Mouse (Mus musculus): ENCODE results near the gene Celf2. TPM values are rescaled to one million over a fixed set of nuclear protein-coding genes. Genes with fewer than 3 reads are reported as not detected.

Gene Celf2
- polyA plus RNA-seq, 1 experiment from 2014 or later = 68.8 TPM

- no peaks in the 10 kb centered on the region for H3K27me3 ChIP-seq (replicated peaks; ENCODE audit: control insufficient read depth, insufficient read depth, low read length)
- H3K9me3 ChIP-seq (ENCODE audit: control insufficient read depth, low read length) = no peaks in the 10 kb centered on the region
- H3K27ac ChIP-seq (replicated peaks; ENCODE audit: low read depth, low read length) = no peak overlapping the region
- H3K4me1 ChIP-seq (ENCODE audit: control insufficient read depth, insufficient read depth, low read length) = no peaks in the 10 kb centered on the region
- DNase-seq (ENCODE audit: low spot score) = no peak
- no peak overlapping the region for H3K9ac ChIP-seq (ENCODE audit: low read depth, low read length)
- no peak overlapping the region for H3K4me3 ChIP-seq (ENCODE audit: low read depth, low read length)
- no peak for ATAC-seq (ENCODE audit: low read depth)
- 91% methylated on average over 7 of the region's 7 CpGs for WGBS
- no peaks in the 10 kb centered on the region for H3K36me3 ChIP-seq (ENCODE audit: control insufficient read depth, insufficient read depth, low read length)
- no peak overlapping the region for H3K4me2 ChIP-seq (ENCODE audit: low read depth, low read length)
Observed at GRCm38 (mm10) chr2:6553656-6554055, 955.7 kb downstream of the Celf2 start.

- H3K9me3 ChIP-seq (ENCODE audit: control insufficient read depth, low read length) = no peaks in the 10 kb centered on the region
- no peak overlapping the region for H3K9ac ChIP-seq (ENCODE audit: low read depth, low read length)
- DNase-seq (ENCODE audit: low spot score) (no peak), ATAC-seq (ENCODE audit: low read depth) (no peak)
- H3K36me3 ChIP-seq (ENCODE audit: control insufficient read depth, insufficient read depth, low read length) = no peaks in the 10 kb centered on the region; the same call in 1 of the 2 replicates
- H3K4me2 ChIP-seq (ENCODE audit: low read depth, low read length) = no peak overlapping the region
- 87% methylated on average over 7 of the region's 7 CpGs for WGBS
- H3K27me3 ChIP-seq (replicated peaks; ENCODE audit: control insufficient read depth, insufficient read depth, low read length) = no peaks in the 10 kb centered on the region
- no peak overlapping the region for H3K4me3 ChIP-seq (ENCODE audit: low read depth, low read length)
- H3K27ac ChIP-seq (replicated peaks; ENCODE audit: low read depth, low read length) = no peak overlapping the region
- no peaks in the 10 kb centered on the region for H3K4me1 ChIP-seq (ENCODE audit: control insufficient read depth, insufficient read depth, low read length)
Observed at GRCm38 (mm10) chr2:6549251-6549650, 960.1 kb downstream of the Celf2 start.

- 58% methylated on average over 9 of the region's 9 CpGs for WGBS
- DNase-seq (ENCODE audit: low spot score) (peak; percentile 50), ATAC-seq (ENCODE audit: low read depth) (peak; percentile 87)
- Histone ChIP-seq H3K27ac (replicated peaks; ENCODE audit: low read depth, low read length) (0 out of 2 replicates have a peak overlapping the region, but pooled peaks have one; percentile 33), H3K4me1 (ENCODE audit: control insufficient read depth, insufficient read depth, low read length) (no peaks in the 10 kb centered on the region), H3K27me3 (replicated peaks; ENCODE audit: control insufficient read depth, insufficient read depth, low read length) (no peaks in the 10 kb centered on the region), H3K4me3 (ENCODE audit: low read depth, low read length) (no peak overlapping the region), H3K9me3 (ENCODE audit: control insufficient read depth, low read length) (no peaks in the 10 kb centered on the region), H3K9ac (ENCODE audit: low read depth, low read length) (no peak overlapping the region), H3K4me2 (ENCODE audit: low read depth, low read length) (no peak overlapping the region), H3K36me3 (ENCODE audit: control insufficient read depth, insufficient read depth, low read length) (no peaks in the 10 kb centered on the region; the same call in 1 of the 2 replicates)
Observed at GRCm38 (mm10) chr2:6547139-6547664, 962.2 kb downstream of the Celf2 start.

GRCm38 (mm10) chr2:6546462-6547138, 962.8 kb downstream of the Celf2 start:
- Histone ChIP-seq H3K9ac (ENCODE audit: low read depth, low read length) (no peak overlapping the region), H3K4me3 (ENCODE audit: low read depth, low read length) (no peak overlapping the region), H3K27ac (replicated peaks; ENCODE audit: low read depth, low read length) (0 out of 2 replicates have a peak overlapping the region, but pooled peaks have one; percentile 33), H3K27me3 (replicated peaks; ENCODE audit: control insufficient read depth, insufficient read depth, low read length) (no peaks in the 10 kb centered on the region), H3K9me3 (ENCODE audit: control insufficient read depth, low read length) (no peaks in the 10 kb centered on the region), H3K4me1 (ENCODE audit: control insufficient read depth, insufficient read depth, low read length) (no peaks in the 10 kb centered on the region), H3K4me2 (ENCODE audit: low read depth, low read length) (no peak overlapping the region), H3K36me3 (ENCODE audit: control insufficient read depth, insufficient read depth, low read length) (no peaks in the 10 kb centered on the region; the same call in 1 of the 2 replicates)
- DNase-seq (ENCODE audit: low spot score) = no peak
- WGBS = 66% methylated on average over 14 of the region's 14 CpGs
- no peak for ATAC-seq (ENCODE audit: low read depth)

GRCm38 (mm10) chr2:6545127-6545931, 964.0 kb downstream of the Celf2 start:
- H3K4me3 ChIP-seq (ENCODE audit: low read depth, low read length) = no peak overlapping the region
- no peak overlapping the region for H3K9ac ChIP-seq (ENCODE audit: low read depth, low read length)
- H3K9me3 ChIP-seq (ENCODE audit: control insufficient read depth, low read length) = no peaks in the 10 kb centered on the region
- no peaks in the 10 kb centered on the region for H3K4me1 ChIP-seq (ENCODE audit: control insufficient read depth, insufficient read depth, low read length)
- no peaks in the 10 kb centered on the region for H3K27me3 ChIP-seq (replicated peaks; ENCODE audit: control insufficient read depth, insufficient read depth, low read length)
- 71% methylated on average over 10 of the region's 10 CpGs for WGBS
- DNase-seq (ENCODE audit: low spot score) (peak; percentile 25), ATAC-seq (ENCODE audit: low read depth) (no peak)
- no peak overlapping the region for H3K4me2 ChIP-seq (ENCODE audit: low read depth, low read length)
- H3K36me3 ChIP-seq (ENCODE audit: control insufficient read depth, insufficient read depth, low read length) = no peaks in the 10 kb centered on the region; the same call in 1 of the 2 replicates
- no peak overlapping the region for H3K27ac ChIP-seq (replicated peaks; ENCODE audit: low read depth, low read length)

- no peak for DNase-seq (ENCODE audit: low spot score)
- Histone ChIP-seq H3K9me3 (ENCODE audit: control insufficient read depth, low read length) (no peaks in the 10 kb centered on the region), H3K27me3 (replicated peaks; ENCODE audit: control insufficient read depth, insufficient read depth, low read length) (no peaks in the 10 kb centered on the region), H3K4me2 (ENCODE audit: low read depth, low read length) (no peak overlapping the region), H3K9ac (ENCODE audit: low read depth, low read length) (no peak overlapping the region), H3K4me3 (ENCODE audit: low read depth, low read length) (no peak overlapping the region), H3K27ac (replicated peaks; ENCODE audit: low read depth, low read length) (no peak overlapping the region), H3K36me3 (ENCODE audit: control insufficient read depth, insufficient read depth, low read length) (no peaks in the 10 kb centered on the region; the same call in 1 of the 2 replicates), H3K4me1 (ENCODE audit: control insufficient read depth, insufficient read depth, low read length) (peaks cover 3% of the 10 kb centered on the region; the same call in 1 of the 2 replicates)
- 84% methylated on average over 5 of the region's 5 CpGs for WGBS
- ATAC-seq (ENCODE audit: low read depth) = no peak
Observed at GRCm38 (mm10) chr2:6543650-6544049, 965.7 kb downstream of the Celf2 start.

- Histone ChIP-seq H3K4me2 (ENCODE audit: low read depth, low read length) (no peak overlapping the region), H3K27ac (replicated peaks; ENCODE audit: low read depth, low read length) (no peak overlapping the region), H3K4me1 (ENCODE audit: control insufficient read depth, insufficient read depth, low read length) (peaks cover 3% of the 10 kb centered on the region; the same call in 1 of the 2 replicates), H3K9me3 (ENCODE audit: control insufficient read depth, low read length) (no peaks in the 10 kb centered on the region), H3K9ac (ENCODE audit: low read depth, low read length) (no peak overlapping the region), H3K27me3 (replicated peaks; ENCODE audit: control insufficient read depth, insufficient read depth, low read length) (no peaks in the 10 kb centered on the region), H3K36me3 (ENCODE audit: control insufficient read depth, insufficient read depth, low read length) (no peaks in the 10 kb centered on the region), H3K4me3 (ENCODE audit: low read depth, low read length) (no peak overlapping the region)
- ATAC-seq (ENCODE audit: low read depth) (no peak), DNase-seq (ENCODE audit: low spot score) (no peak)
- 86% methylated on average over 12 of the region's 12 CpGs for WGBS
Observed at GRCm38 (mm10) chr2:6542556-6543180, 966.7 kb downstream of the Celf2 start.

- Histone ChIP-seq H3K4me1 (ENCODE audit: control insufficient read depth, insufficient read depth, low read length) (peaks cover 3% of the 10 kb centered on the region; the same call in 1 of the 2 replicates), H3K9me3 (ENCODE audit: control insufficient read depth, low read length) (no peaks in the 10 kb centered on the region), H3K4me2 (ENCODE audit: low read depth, low read length) (no peak overlapping the region), H3K36me3 (ENCODE audit: control insufficient read depth, insufficient read depth, low read length) (no peaks in the 10 kb centered on the region), H3K4me3 (ENCODE audit: low read depth, low read length) (no peak overlapping the region), H3K9ac (ENCODE audit: low read depth, low read length) (no peak overlapping the region), H3K27me3 (replicated peaks; ENCODE audit: control insufficient read depth, insufficient read depth, low read length) (no peaks in the 10 kb centered on the region), H3K27ac (replicated peaks; ENCODE audit: low read depth, low read length) (no peak overlapping the region)
- WGBS = 95% methylated on average over 4 of the region's 6 CpGs
- DNase-seq (ENCODE audit: low spot score) (no peak), ATAC-seq (ENCODE audit: low read depth) (no peak)
Observed at GRCm38 (mm10) chr2:6540825-6541224, 968.5 kb downstream of the Celf2 start.

Measured in embryonic facial prominence, embryonic 14.5 days (tissue).